ENCODE assay signal across 10 mouse cellular contexts in the genomic region with DNA sequence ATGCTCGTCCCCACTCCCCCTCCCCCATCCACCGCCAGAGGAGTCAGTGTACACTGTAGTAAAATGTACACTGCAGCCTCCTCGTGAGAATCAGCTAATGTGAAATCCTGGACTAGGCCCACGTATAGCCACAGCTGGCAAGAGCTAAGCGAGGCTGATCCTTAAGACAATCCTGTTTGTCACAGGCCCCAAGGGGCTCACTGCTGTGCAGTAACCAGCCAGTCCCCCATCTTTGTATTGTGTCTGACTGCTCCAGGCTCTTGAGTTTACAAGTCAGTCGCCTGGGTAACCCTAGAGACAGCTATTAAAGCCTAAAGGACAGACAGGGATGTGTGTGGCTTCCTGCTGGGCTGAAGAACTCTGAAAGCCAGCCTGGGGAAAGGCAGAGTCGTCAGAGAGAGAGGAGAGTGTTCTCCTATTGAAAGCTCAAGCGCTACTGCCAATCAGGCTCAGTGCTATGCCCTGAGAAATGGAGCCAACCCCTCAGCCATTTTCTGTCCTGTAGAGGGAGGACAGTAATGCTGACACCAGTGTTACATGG. TPM values are rescaled to one million over a fixed set of nuclear protein-coding genes. Genes with fewer than 3 reads are reported as not detected.
DNase-seq lines count a peak whose midpoint lies in the region; ATAC-seq and TF ChIP-seq lines count a peak whose summit lies in the region.
"Had no signal": no experiment of that assay in that cellular context is flagged by ENCODE, and none has a peak within 500 bp of the region (broad histone marks: within the 10 kb centered on the region; RNA-seq: fewer than 3 reads in every experiment).

No protein-coding gene starts in this region.

- intact Hi-C loops in gastrocnemius, postnatal 36 days (cut with DNase I), result loop anchor here (5.0 kb wide), 1 partner anchor 34 kb away; no protein-coding TSS in a partner anchor
- intact Hi-C loops in left cerebral cortex, postnatal 36 days (cut with DNase I), result no loop called here

- 0 out of 2 replicates have a peak, but pooled peaks have one; percentile 21 for TF ChIP-seq CTCF in midbrain, postnatal 0 days (IDR thresholded peaks at IDR 0.05)

- H3K4me1 ChIP-seq in heart, embryonic 12.5 days (replicated peaks), result peaks cover 5% of the 10 kb centered on the region; the same call in 1 of the 2 replicates
- 0 out of 2 replicates have a peak, but pooled peaks cover 7% of the 10 kb centered on the region for H3K4me1 ChIP-seq in heart, embryonic 10.5 days
- peaks cover 22% of the 10 kb centered on the region for H3K4me1 ChIP-seq in hindbrain, embryonic 12.5 days
- peaks cover 7% of the 10 kb centered on the region; the same call in 1 of the 2 replicates for H3K4me1 ChIP-seq in midbrain, postnatal 0 days (ENCODE audit: insufficient read depth, low read length)

- WGBS in heart, embryonic 12.5 days, result 35% methylated on average over 8 of the region's 8 CpGs
- 38% methylated on average over 8 of the region's 8 CpGs for WGBS in heart, embryonic 10.5 days
- WGBS in hindbrain, embryonic 12.5 days, result 4% methylated on average over 8 of the region's 8 CpGs
- 8% methylated on average over 8 of the region's 8 CpGs for WGBS in midbrain, postnatal 0 days

- peaks cover 3% of the 10 kb centered on the region; the same call in 1 of the 2 replicates for H3K9me3 ChIP-seq in heart, embryonic 12.5 days (replicated peaks)
- H3K9me3 ChIP-seq in heart, embryonic 10.5 days, result no peaks in the 10 kb centered on the region; the same call in 1 of the 2 replicates
- 0 out of 2 replicates have a peak, but pooled peaks cover 3% of the 10 kb centered on the region for H3K9me3 ChIP-seq in hindbrain, embryonic 12.5 days (replicated peaks)
- H3K9me3 ChIP-seq in midbrain, postnatal 0 days (ENCODE audit: low read length), result no peaks in the 10 kb centered on the region

- 0 out of 2 replicates have a peak overlapping the region, but pooled peaks have one; percentile 2 for H3K9ac ChIP-seq in heart, embryonic 12.5 days
- no peak overlapping the region for H3K9ac ChIP-seq in hindbrain, embryonic 12.5 days
- no peak overlapping the region for H3K9ac ChIP-seq in midbrain, postnatal 0 days (replicated peaks; ENCODE audit: low read length, poor library complexity, severe bottlenecking)

- DNase-seq in heart, embryonic 10.5 days (ENCODE audit: low spot score), result no peak
- peak; percentile 41 for DNase-seq in brain, adult 2 months (ENCODE audit: low read depth, low spot score)
- peak; percentile 66 for DNase-seq in midbrain, postnatal 0 days (ENCODE audit: low spot score)
- DNase-seq in gastrocnemius, postnatal 36 days, result no peak
- DNase-seq in left cerebral cortex, postnatal 36 days (ENCODE audit: low spot score in 2 of 2), result no peak
- DNase-seq: adrenal gland, postnatal 36 days had no signal

- H3K36me3 ChIP-seq in heart, embryonic 12.5 days, result no peaks in the 10 kb centered on the region
- H3K36me3 ChIP-seq in heart, embryonic 10.5 days, result no peaks in the 10 kb centered on the region
- no peaks in the 10 kb centered on the region for H3K36me3 ChIP-seq in hindbrain, embryonic 12.5 days
- no peaks in the 10 kb centered on the region for H3K36me3 ChIP-seq in midbrain, postnatal 0 days (ENCODE audit: insufficient read depth, low read length)

- H3K4me3 ChIP-seq in heart, embryonic 12.5 days, result no peak overlapping the region
- H3K4me3 ChIP-seq in heart, embryonic 10.5 days, result no peak overlapping the region
- no peak overlapping the region for H3K4me3 ChIP-seq in hindbrain, embryonic 12.5 days
- H3K4me3 ChIP-seq in midbrain, postnatal 0 days (ENCODE audit: low read depth, low read length), result no peak overlapping the region

- no peak overlapping the region for H3K27ac ChIP-seq in heart, embryonic 12.5 days (ENCODE audit: poor library complexity, severe bottlenecking)
- no peak overlapping the region for H3K27ac ChIP-seq in heart, embryonic 10.5 days
- peak overlapping the region; percentile 85 for H3K27ac ChIP-seq in hindbrain, embryonic 12.5 days
- peak overlapping the region; percentile 32; the same call in 1 of the 2 replicates for H3K27ac ChIP-seq in midbrain, postnatal 0 days (ENCODE audit: low read depth, low read length)

- no peak; the same call in 1 of the 2 replicates for ATAC-seq in heart, embryonic 12.5 days (ENCODE audit: insufficient number of reproducible peaks, low FRiP score)
- peak; percentile 91 for ATAC-seq in hindbrain, embryonic 12.5 days (ENCODE audit: low FRiP score)
- ATAC-seq in midbrain, postnatal 0 days (ENCODE audit: low FRiP score), result peak; percentile 72
- ATAC-seq in megakaryocyte-erythroid progenitor cell, adult 5-6 weeks (replicated peaks; ENCODE audit: low FRiP score, low TSS enrichment, poor library complexity, severe bottlenecking), result no peak
- ATAC-seq: intestine, embryonic 16.5 days had no signal

- H3K4me2 ChIP-seq in heart, embryonic 12.5 days, result no peak overlapping the region
- H3K4me2 ChIP-seq in hindbrain, embryonic 12.5 days (replicated peaks), result peak overlapping the region; percentile 3
- H3K4me2 ChIP-seq in midbrain, postnatal 0 days (ENCODE audit: low read depth, low read length, poor library complexity, severe bottlenecking), result no peak overlapping the region

- no peaks in the 10 kb centered on the region for H3K27me3 ChIP-seq in heart, embryonic 12.5 days (replicated peaks)
- no peaks in the 10 kb centered on the region for H3K27me3 ChIP-seq in heart, embryonic 10.5 days (ENCODE audit: insufficient read depth, poor library complexity, severe bottlenecking)
- no peaks in the 10 kb centered on the region; the same call in 1 of the 2 replicates for H3K27me3 ChIP-seq in hindbrain, embryonic 12.5 days
- H3K27me3 ChIP-seq in midbrain, postnatal 0 days (ENCODE audit: insufficient read depth, low read length), result no peaks in the 10 kb centered on the region

RNA-seq across cellular contexts. Expression of a gene that starts 29.6 kb away (rescaled TPM):
- polyA plus RNA-seq in heart, embryonic 12.5 days (2016; fragmentation: Nextera tagmentation; extraction: Ambion mirVana), result 1.2 and 1.3 TPM in 2 replicates
- 0.51 and 1.4 TPM in 2 replicates for polyA plus RNA-seq in heart, embryonic 10.5 days (2016; fragmentation: Nextera tagmentation; extraction: Ambion mirVana)
- 0.65 and 1.8 TPM in 2 replicates for polyA plus RNA-seq in hindbrain, embryonic 12.5 days (2016; fragmentation: Nextera tagmentation; extraction: Ambion mirVana)
- 0.22 and 0.61 TPM in 2 replicates for total RNA-seq in midbrain, postnatal 0 days (2014; rRNA removed)
- 0.36 and 0.62 TPM in 2 replicates for polyA plus RNA-seq in midbrain, postnatal 0 days (2015; fragmentation: Nextera tagmentation; extraction: Ambion mirVana)
- 1 to 10 TPM; 7.3 to 9.9 TPM for total RNA-seq in gastrocnemius, postnatal 36 days (2021)
- total RNA-seq in megakaryocyte-erythroid progenitor cell, adult 5-6 weeks (2014; fragmentation: Nextera tagmentation), result not detected in 2 replicates
- total RNA-seq in megakaryocyte-erythroid progenitor cell, adult 5-6 weeks (2017), result 0.38 TPM in 1 of 2 replicates, not detected in the other
- 1 to 10 TPM; 4.4 to 6.3 TPM for total RNA-seq in left cerebral cortex, postnatal 36 days (2021)

RNA-seq across cellular contexts. Expression of a gene that starts 44.7 kb away (rescaled TPM):
- polyA plus RNA-seq in heart, embryonic 12.5 days (2016; fragmentation: Nextera tagmentation; extraction: Ambion mirVana), result 58.0 and 59.2 TPM in 2 replicates
- polyA plus RNA-seq in heart, embryonic 10.5 days (2016; fragmentation: Nextera tagmentation; extraction: Ambion mirVana), result 40.4 and 58.1 TPM in 2 replicates
- 33.4 and 35.3 TPM in 2 replicates for polyA plus RNA-seq in hindbrain, embryonic 12.5 days (2016; fragmentation: Nextera tagmentation; extraction: Ambion mirVana)
- total RNA-seq in midbrain, postnatal 0 days (2014; rRNA removed), result 76.9 and 79.4 TPM in 2 replicates
- polyA plus RNA-seq in midbrain, postnatal 0 days (2015; fragmentation: Nextera tagmentation; extraction: Ambion mirVana), result 97.2 and 97.5 TPM in 2 replicates
- 10 to 100 TPM in 1 of 2 experiments, 1 to 10 TPM in 1; 8.7 to 14.8 TPM for total RNA-seq in gastrocnemius, postnatal 36 days (2021)
- not detected in 2 replicates for total RNA-seq in megakaryocyte-erythroid progenitor cell, adult 5-6 weeks (2014; fragmentation: Nextera tagmentation)
- 1.1 and 1.3 TPM in 2 replicates for total RNA-seq in megakaryocyte-erythroid progenitor cell, adult 5-6 weeks (2017)
- 100 to 1,000 TPM; 149 to 158 TPM for total RNA-seq in left cerebral cortex, postnatal 36 days (2021)

Comparison
In these comparisons a context has a peak if more than half of its experiments do, and no peak if none do; other contexts are left out.
1. ATAC-seq: peak in hindbrain, embryonic 12.5 days (single experiment) and midbrain, postnatal 0 days (single experiment); none in heart, embryonic 12.5 days (single experiment) and megakaryocyte-erythroid progenitor cell, adult 5-6 weeks (single experiment).
2. H3K27ac ChIP-seq: peak in hindbrain, embryonic 12.5 days (single experiment) and midbrain, postnatal 0 days (single experiment); none in heart, embryonic 12.5 days (single experiment) and heart, embryonic 10.5 days (single experiment).
3. DNase-seq: peak in brain, adult 2 months (single experiment) and midbrain, postnatal 0 days (single experiment); none in heart, embryonic 10.5 days (single experiment), gastrocnemius, postnatal 36 days (0 of 2) and left cerebral cortex, postnatal 36 days (0 of 2).
4. RNA of a gene that starts 44.7 kb away (total RNA-seq): 149 to 158 TPM in left cerebral cortex, postnatal 36 days, 76.9 to 79.4 TPM in midbrain, postnatal 0 days and 8.7 to 14.8 TPM in gastrocnemius, postnatal 36 days; 1.1 to 1.3 TPM in megakaryocyte-erythroid progenitor cell, adult 5-6 weeks; every median in the first group is over 4 times any median in the second.